Mouse (Mus musculus): ENCODE measurements around the gene Klk1. TPM values are rescaled to one million over a fixed set of nuclear protein-coding genes. Genes with fewer than 3 reads are reported as not detected.

Klk1 gene
- polyA plus RNA-seq, 1 experiment from 2014 or later: not detected

DNA sequence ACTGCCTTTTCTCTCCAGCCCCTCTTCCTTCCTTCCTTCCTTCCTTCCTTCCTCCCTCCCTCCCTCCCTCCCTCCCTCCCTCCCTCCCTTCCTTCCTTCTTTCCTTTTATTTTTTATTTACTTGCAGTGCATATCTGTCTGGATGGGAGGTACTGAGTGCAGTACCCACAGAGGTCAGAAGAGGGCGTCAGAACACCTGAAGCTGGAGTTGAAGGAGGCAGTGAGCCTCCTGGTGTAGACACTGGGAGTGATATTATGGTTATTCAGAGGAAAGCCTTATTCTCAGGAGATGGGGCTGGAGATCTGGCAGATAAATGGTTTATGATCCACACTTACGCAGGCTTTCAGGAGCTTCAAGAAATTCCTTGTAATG lies 52.1 kb downstream of the Klk1 start:
- H3K4me3 ChIP-seq (ENCODE audit: low read depth, low read length): no peak overlapping the region
- H3K4me2 ChIP-seq (ENCODE audit: low read length): no peak overlapping the region
- ATAC-seq (no peak), DNase-seq (ENCODE audit: low spot score) (peak; percentile 46)
- WGBS: 48% methylated on average over 2 of the region's 2 CpGs
- H3K9ac ChIP-seq (ENCODE audit: low read length): no peak overlapping the region
- no peak overlapping the region for H3K27ac ChIP-seq (ENCODE audit: low read depth, low read length)
- no peaks in the 10 kb centered on the region for H3K9me3 ChIP-seq (replicated peaks; ENCODE audit: control insufficient read depth, low read length)
- H3K27me3 ChIP-seq (replicated peaks; ENCODE audit: control insufficient read depth, insufficient read depth, low read length): no peaks in the 10 kb centered on the region
- H3K36me3 ChIP-seq (ENCODE audit: control insufficient read depth, insufficient read depth, low read length): no peaks in the 10 kb centered on the region
- no peaks in the 10 kb centered on the region for H3K4me1 ChIP-seq (ENCODE audit: control insufficient read depth, insufficient read depth, low read length)

Other genes starting within 250 kb of the Klk1 start
- not detected in 2 replicates for gene Klk1b9, start 249.3 kb upstream of the Klk1 start, polyA plus RNA-seq (2014; fragmentation: Nextera tagmentation; extraction: Ambion mirVana)
- gene Klk1b11, start 229.5 kb upstream of the Klk1 start, polyA plus RNA-seq (2014; fragmentation: Nextera tagmentation; extraction: Ambion mirVana): not detected in 2 replicates
- not detected in 2 replicates for gene Klk1b26, start 213.2 kb upstream of the Klk1 start, polyA plus RNA-seq (2014; fragmentation: Nextera tagmentation; extraction: Ambion mirVana)
- gene Klk1b27, start 173.1 kb upstream of the Klk1 start, polyA plus RNA-seq (2014; fragmentation: Nextera tagmentation; extraction: Ambion mirVana): not detected in 2 replicates
- gene Klk1b21, start 123.0 kb upstream of the Klk1 start, polyA plus RNA-seq (2014; fragmentation: Nextera tagmentation; extraction: Ambion mirVana): not detected in 2 replicates
- not detected in 2 replicates for gene Klk1b22, start 112.7 kb upstream of the Klk1 start, polyA plus RNA-seq (2014; fragmentation: Nextera tagmentation; extraction: Ambion mirVana)
- gene Klk1b16, start 88.6 kb upstream of the Klk1 start, polyA plus RNA-seq (2014; fragmentation: Nextera tagmentation; extraction: Ambion mirVana): not detected in 2 replicates
- not detected in 2 replicates for gene Klk1b24, start 37.1 kb upstream of the Klk1 start, polyA plus RNA-seq (2014; fragmentation: Nextera tagmentation; extraction: Ambion mirVana)
- gene Klk1b3, start 27.2 kb upstream of the Klk1 start, polyA plus RNA-seq (2014; fragmentation: Nextera tagmentation; extraction: Ambion mirVana): not detected in 2 replicates
- gene Klk1b4, start 17.9 kb upstream of the Klk1 start, polyA plus RNA-seq (2014; fragmentation: Nextera tagmentation; extraction: Ambion mirVana): not detected in 2 replicates
- gene Klk1b5, start 9.4 kb upstream of the Klk1 start, polyA plus RNA-seq (2014; fragmentation: Nextera tagmentation; extraction: Ambion mirVana): not detected in 2 replicates
- gene Gm36864, start 10.8 kb downstream of the Klk1 start, polyA plus RNA-seq (2014; fragmentation: Nextera tagmentation; extraction: Ambion mirVana): not detected in 2 replicates
- gene 1700028J19Rik, start 21.3 kb downstream of the Klk1 start, polyA plus RNA-seq (2014; fragmentation: Nextera tagmentation; extraction: Ambion mirVana): 1.9 and 2.4 TPM in 2 replicates
- 162 and 186 TPM in 2 replicates for gene 2410002F23Rik, start 21.4 kb downstream of the Klk1 start, polyA plus RNA-seq (2014; fragmentation: Nextera tagmentation; extraction: Ambion mirVana)
- not detected in 2 replicates for gene Acp4, start 32.0 kb downstream of the Klk1 start, polyA plus RNA-seq (2014; fragmentation: Nextera tagmentation; extraction: Ambion mirVana)
- not detected in 2 replicates for gene Gm15517, start 36.1 kb downstream of the Klk1 start, polyA plus RNA-seq (2014; fragmentation: Nextera tagmentation; extraction: Ambion mirVana)
- gene Clec11a, start 81.5 kb downstream of the Klk1 start, polyA plus RNA-seq (2014; fragmentation: Nextera tagmentation; extraction: Ambion mirVana): 3.7 and 4.5 TPM in 2 replicates
- 9.5 and 15.1 TPM in 2 replicates for gene Shank1, start 84.9 kb downstream of the Klk1 start, polyA plus RNA-seq (2014; fragmentation: Nextera tagmentation; extraction: Ambion mirVana)
- 19.0 and 25.3 TPM in 2 replicates for gene Syt3, start 158.7 kb downstream of the Klk1 start, polyA plus RNA-seq (2014; fragmentation: Nextera tagmentation; extraction: Ambion mirVana)
- 0.63 and 0.86 TPM in 2 replicates for gene 1700008O03Rik, start 160.5 kb downstream of the Klk1 start, polyA plus RNA-seq (2014; fragmentation: Nextera tagmentation; extraction: Ambion mirVana)
- gene Lrrc4b, start 203.7 kb downstream of the Klk1 start, polyA plus RNA-seq (2014; fragmentation: Nextera tagmentation; extraction: Ambion mirVana): 20.8 and 22.1 TPM in 2 replicates
- 5.3 TPM in 2 replicates for gene Aspdh, start 240.0 kb downstream of the Klk1 start, polyA plus RNA-seq (2014; fragmentation: Nextera tagmentation; extraction: Ambion mirVana)
- 49.3 and 50.5 TPM in 2 replicates for gene Josd2, start 242.6 kb downstream of the Klk1 start, polyA plus RNA-seq (2014; fragmentation: Nextera tagmentation; extraction: Ambion mirVana)

All from forebrain, embryonic 14.5 days (tissue).